Mouse (Mus musculus) thymus, adult 2 months (tissue): ENCODE measurements around the gene Tacc2.

Experiments used
- CTCF ChIP-seq: fragments of 200-500 bp; IDR thresholded peaks from 2 replicates; pipeline ENCODE4 v1.5.1; 2012; ENCODE audit warnings: mild to moderate bottlenecking, control low read depth, low read length, moderate library complexity, borderline replicate concordance; ENCODE audit not compliant: control insufficient read depth, poor library complexity, insufficient read depth; ENCODE audit errors: extremely low read depth
- POLR2A ChIP-seq: fragments of 200-500 bp; IDR thresholded peaks from 2 replicates; pipeline ENCODE4 v1.6.1; 2012; ENCODE audit warnings: mild to moderate bottlenecking, low read length, control low read depth, moderate library complexity; ENCODE audit not compliant: control insufficient read depth, poor library complexity, insufficient read depth; ENCODE audit errors: extremely low read depth

GRCm38 (mm10) chr7:130563880-130564279, 13.4 kb upstream of the Tacc2 start:
- TF ChIP-seq POLR2A (no peak), CTCF (no peak)
